Mouse (Mus musculus) right cerebral cortex, postnatal 36 days (tissue): ENCODE measurements at regions not wholly inside any gene's neighbourhood (a gene's known extent, or its start where the extent isn't known, plus 50 kb on each side); places are given as distances from the start of the nearest gene placed in this dataset.

Experiments used
- DNase-seq, 2 experiments: peaks; one replicate each; pipeline ENCODE4 v3.0.0; 2022; ENCODE audit warnings: low spot score in 2 of 2, mixed read lengths in 1 of 2

DNA sequence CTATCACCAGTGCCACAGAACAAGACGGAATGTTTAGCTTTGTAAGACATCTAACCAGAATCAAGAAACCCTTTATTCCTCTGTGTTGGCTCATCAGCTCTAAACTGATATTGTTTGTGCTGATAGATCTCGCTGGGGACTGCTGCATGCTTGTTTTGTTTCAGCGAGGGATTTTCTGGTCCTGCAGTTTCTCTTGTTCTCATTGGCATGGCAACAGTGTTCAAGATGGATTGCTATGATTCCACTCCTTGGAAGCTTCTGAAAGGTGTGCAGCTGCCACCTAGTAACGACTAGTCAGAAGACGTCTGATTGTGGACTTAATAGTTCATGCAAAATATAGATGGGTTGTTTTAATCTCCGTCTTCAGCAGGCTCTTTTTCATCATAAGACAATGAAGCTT, 591.2 kb downstream of the Sorcs1 start:
- no peak for DNase-seq

- DNase-seq, result no peak
Observed at GRCm38 (mm10) chr19:50077427-50078040, 600.9 kb downstream of the Sorcs1 start.

GRCm38 (mm10) chr19:50060448-50060847, 618.0 kb downstream of the Sorcs1 start:
- no peak for DNase-seq

DNA sequence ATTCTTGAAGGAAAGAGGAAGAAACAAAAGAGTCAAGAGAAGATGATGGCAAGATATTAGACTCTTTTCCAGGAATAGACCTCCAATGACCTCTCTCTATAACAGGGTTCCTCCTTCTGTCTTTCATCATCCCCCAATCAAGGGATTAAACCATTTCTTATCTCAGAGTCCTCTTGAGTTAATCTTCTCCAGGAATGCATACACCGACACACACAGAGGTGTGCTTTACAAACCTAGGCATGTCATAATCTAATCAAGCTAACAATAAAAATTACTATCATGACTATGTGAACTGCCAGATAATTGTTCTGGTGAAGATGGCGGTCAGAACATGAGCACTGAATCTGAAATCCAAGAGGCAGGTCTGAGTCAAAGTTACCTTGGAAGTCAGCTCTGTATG, 625.5 kb downstream of the Sorcs1 start:
- no peak for DNase-seq

DNA sequence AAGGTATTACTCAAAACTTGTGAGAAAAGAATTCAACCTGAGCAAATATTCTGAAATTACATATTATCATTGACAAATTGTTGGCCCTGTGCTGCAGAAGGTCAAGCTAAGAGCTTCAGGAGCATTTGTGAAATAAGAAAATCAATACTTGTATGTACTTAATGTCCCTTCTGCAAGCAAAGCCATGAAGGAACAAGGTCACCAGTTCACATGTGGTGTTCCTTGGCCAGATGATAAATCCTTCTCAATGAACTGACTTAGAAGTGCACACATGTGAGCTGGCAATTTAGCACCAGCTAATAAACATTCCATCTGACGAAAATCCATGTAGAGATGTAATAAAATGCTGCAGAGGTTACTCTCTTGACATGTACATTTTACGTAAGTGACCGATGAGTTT, 632.7 kb downstream of the Sorcs1 start:
- no peak for DNase-seq

DNA sequence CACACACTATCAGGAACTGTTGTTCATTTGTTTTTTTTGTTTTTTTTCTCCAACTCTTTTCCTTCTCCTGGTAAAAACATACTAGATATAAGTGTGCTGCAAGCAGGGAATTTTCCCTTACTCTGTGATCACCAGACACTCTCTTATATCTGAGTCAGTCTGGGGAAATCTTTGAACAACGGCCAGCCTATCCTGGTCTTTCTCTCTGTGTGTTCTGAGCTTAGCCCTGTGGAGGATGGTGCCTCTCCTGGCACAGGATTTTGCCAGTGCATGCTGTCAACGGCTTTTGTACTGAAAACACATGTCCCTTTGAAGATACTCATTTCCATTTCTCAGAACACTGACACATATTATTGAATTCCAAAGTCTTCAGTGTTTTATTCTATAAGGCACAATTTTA, 664.8 kb downstream of the Sorcs1 start:
- DNase-seq, result peak; percentile 22 to 38

GRCm38 (mm10) chr19:50005248-50005647, 673.2 kb downstream of the Sorcs1 start:
- no peak for DNase-seq

- no peak for DNase-seq
Observed at GRCm38 (mm10) chr19:49985826-49986225, 692.6 kb downstream of the Sorcs1 start.

DNA sequence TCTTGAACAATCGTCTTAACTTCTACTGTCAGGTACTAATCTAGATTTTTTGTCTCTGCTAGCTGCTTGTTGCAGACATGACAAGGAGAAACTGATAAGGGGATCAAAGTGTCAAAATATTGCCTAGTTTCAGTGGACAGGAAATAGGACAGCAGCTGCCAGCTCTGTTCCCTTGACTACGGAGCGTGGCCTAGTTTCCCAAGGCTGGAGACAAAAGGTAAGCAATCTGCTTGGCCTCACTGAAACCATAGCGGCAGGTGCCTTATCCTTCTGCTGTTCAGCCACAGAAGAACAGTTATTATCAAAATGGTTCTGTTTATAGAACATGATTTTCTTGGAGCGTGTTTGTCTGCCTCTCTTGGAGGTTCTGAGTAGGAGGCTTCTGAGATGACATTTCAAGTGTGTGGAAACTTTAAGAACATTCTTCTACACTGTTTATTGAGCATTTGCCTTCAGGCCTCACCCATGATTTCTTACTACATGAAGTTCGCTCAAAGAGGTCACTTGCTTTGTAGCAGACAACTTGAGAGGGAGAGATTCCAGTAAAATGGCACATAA, 712.1 kb downstream of the Sorcs1 start:
- peak in 1 of 2 experiments; percentile 1 for DNase-seq

- DNase-seq, result no peak
Observed at GRCm38 (mm10) chr19:49964679-49965078, 713.8 kb downstream of the Sorcs1 start.

DNA sequence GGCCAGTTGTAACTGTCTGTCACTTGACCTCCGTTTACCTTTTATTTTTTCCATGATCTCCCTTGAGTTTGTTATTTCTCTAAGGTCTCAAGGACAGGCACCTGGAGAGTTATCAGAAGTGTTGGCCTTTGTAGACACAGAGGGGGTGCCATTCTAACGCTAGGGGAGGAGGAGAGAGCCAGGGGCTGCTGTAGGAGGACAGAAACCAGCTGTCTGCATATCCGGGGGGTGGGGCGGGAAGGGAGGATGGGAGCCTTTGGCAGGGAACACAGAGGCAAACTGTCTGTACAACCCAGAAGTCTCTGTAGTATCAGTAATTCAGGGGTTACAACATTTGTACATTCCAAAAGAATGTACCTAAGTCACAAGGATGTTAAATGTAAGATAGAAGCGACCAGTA, 719.9 kb downstream of the Sorcs1 start:
- DNase-seq, result no peak

DNA sequence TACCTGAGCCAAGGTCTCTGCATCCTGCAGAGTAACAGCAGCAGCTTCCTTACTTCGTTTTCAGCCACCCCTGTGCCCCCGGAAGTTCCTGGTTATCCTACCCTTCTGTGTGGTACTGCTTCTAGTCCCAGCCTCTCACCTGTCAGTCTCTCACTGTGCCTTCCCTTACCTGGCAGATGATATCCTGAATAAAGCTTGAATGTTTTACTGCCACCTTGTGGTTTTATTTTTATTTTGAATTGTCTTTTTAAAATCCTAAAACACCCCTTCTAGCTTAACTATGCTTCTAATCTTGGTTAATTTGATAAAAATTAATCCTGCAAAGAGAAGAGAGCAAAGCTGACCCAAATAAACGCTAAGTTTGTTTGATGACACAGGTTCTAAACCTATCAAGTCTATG, 747.2 kb downstream of the Sorcs1 start:
- no peak for DNase-seq

DNA sequence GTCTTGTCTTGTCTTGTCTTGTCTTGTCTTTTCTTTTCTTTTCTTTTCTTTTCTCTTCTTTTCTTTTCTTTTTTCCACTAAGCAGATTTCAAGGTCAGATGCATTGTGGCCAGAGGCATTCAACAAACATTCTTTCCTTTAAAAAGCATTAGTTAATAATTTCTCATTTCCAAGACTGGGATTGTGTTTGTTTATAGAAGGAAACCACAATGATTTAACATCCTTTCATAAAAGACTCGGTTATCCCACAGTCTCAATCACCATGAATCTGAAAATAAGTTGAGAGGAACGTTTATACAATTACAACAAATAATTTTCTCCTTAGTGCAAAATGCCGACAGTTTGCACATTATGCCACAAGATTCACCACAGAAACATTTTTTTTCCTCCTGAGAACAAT, 766.7 kb downstream of the Sorcs1 start:
- DNase-seq, result no peak

DNA sequence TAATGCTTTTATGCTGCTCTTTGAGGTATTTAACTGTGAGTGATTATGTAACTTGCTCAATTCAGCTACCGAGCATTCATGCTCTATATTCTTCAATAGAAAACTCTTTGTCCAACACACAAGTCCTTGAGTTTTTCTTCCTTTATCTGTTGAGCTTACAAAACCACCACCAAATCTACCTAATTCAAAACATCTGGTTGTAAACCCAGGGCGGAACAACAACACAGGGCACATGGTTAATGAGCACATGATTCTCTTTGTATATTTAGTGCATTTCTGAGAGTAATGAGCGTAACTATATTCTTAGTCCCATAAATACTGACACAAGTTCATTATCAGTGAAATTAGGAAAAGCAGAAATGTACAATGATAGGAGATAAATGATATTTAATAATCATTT, 798.2 kb downstream of the Sorcs1 start:
- DNase-seq, result no peak

GRCm38 (mm10) chr19:49860761-49861160, 817.7 kb downstream of the Sorcs1 start:
- DNase-seq, result peak; percentile 11 to 41

DNA sequence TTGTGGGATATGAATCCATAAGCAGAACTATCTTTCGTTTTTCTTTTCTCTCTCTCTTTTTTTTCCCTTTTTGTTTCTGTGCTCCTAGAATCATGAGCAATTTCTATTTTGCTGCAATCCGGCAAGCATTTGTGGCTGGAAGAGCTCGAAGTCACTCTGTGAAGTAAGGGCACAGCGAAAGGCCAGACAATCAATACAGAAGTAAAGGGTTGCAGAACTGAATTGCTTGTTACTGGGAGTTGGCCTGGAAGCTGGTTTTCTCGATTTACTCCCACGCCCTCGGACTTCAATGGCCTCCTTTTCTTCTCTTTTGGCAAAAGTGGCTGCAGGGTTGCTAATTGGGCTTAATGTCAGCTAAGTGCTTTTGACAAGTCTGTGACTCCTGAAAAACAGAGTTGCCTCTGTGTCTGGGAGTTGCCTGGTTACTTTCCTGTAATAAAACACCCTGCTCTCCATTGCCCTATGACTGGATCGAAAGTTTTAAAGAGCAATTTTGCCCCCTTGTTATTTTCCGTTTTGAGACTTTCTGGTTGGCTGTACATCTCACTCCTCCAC, 822.9 kb downstream of the Sorcs1 start:
- DNase-seq, result no peak

DNA sequence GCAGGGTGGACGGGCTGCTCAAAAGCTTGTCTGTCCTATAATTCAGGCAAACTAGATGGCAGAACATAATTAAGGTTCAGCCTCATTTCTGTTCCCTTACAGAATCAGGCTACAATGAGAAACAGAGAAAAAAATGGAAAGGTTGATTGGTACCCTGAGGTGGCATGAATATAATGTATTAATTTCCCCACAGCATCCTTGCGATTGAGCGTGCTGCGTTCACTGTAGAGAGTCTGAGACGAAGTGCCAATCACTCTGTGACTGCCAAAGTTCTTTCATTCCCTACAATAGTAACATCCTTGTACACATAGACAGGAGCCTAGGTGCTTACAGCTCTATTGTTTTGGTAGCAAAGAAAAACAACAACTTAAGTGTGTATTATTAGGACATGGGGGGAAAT, 836.5 kb downstream of the Sorcs1 start:
- no peak for DNase-seq

GRCm38 (mm10) chr19:49839153-49839911, 839.1 kb downstream of the Sorcs1 start:
- DNase-seq, result no peak

- no peak for DNase-seq
Observed at GRCm38 (mm10) chr19:49830918-49831317, 847.5 kb downstream of the Sorcs1 start.

DNA sequence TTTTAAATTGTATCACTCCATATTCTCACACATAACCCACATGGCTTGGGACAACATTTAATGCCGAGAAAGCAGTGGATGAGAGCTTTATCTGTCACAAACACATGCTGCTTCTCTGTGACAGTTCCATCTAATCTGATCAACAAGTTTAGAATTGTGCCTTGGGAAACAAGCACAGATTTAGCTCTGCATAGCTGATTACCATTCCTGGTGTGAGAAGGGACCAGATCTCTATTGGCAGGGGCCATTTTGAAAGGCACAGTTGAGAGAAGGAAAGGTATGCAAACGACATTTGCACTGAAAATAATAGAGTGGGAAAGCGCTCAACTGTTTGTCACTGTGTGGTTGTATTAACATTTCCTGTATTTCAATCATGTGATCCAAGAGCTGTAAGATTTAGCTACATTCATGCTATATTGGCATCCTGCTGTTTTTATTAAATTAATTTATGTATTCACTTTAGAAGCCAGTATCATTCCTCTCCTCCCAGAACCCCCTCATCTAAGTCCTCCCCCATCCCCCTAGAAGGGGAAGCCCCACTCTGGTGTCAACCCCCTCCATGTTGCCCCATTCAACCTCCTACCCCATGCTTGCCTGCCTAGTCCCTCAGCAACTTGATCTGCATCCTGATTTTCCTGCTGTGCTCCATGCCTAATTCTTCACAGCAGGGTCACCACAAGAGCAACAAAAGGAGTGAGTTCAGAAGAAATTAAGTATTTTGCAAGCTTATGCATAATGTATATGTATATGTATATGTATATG, 872.6 kb downstream of the Sorcs1 start:
- no peak for DNase-seq
